Mouse (Mus musculus): ENCODE results near the gene Efemp2. TPM values are rescaled to one million over a fixed set of nuclear protein-coding genes. Genes with fewer than 3 reads are reported as not detected.
A peak's percentile ranks its signal among the peaks of the same experiment; 100 is the strongest.

Efemp2 gene
- total and polyA plus RNA-seq, 3 experiments, result 10.4 to 17.7 TPM; not detected in 1

GRCm38 (mm10) chr19:5461411-5461810, 12.3 kb upstream of the Efemp2 start:
- Histone ChIP-seq H3K9ac (ENCODE audit: control insufficient read depth, low read depth, low read length, poor library complexity, severe bottlenecking) (peak overlapping the region; percentile 89; the same call in 1 of the 2 replicates), H3K27ac (ENCODE audit: control insufficient read depth, low read depth, low read length) (no peak overlapping the region)

GRCm38 (mm10) chr19:5463212-5463611, 10.5 kb upstream of the Efemp2 start:
- Histone ChIP-seq H3K4me1 (ENCODE audit: control insufficient read depth in 1 of 2, insufficient read depth in 2 of 2, low read length in 2 of 2) (peaks cover 0 to 25% of the 10 kb centered on the region in 2 experiments), H3K36me3 (ENCODE audit: control insufficient read depth in 1 of 2, insufficient read depth in 2 of 2, low read length in 2 of 2) (peaks cover 0 to 3% of the 10 kb centered on the region in 2 experiments; a peak in 2 of 4 replicates), H3K27me3 (ENCODE audit: control insufficient read depth in 1 of 2, insufficient read depth in 2 of 2, low read length in 2 of 2) (no peaks in the 10 kb centered on the region), H3K79me2 (ENCODE audit: control insufficient read depth, insufficient read depth, low read length, poor library complexity) (peaks cover 4% of the 10 kb centered on the region), H3K9ac (ENCODE audit: control insufficient read depth, low read depth, low read length, poor library complexity, severe bottlenecking) (no peak overlapping the region), H3K4me3 (ENCODE audit: control insufficient read depth in 1 of 2, insufficient read depth in 1 of 2, low read depth in 2 of 2, low read length in 2 of 2) (no peak overlapping the region), H3K9me3 (replicated peaks; ENCODE audit: insufficient read depth, low read length) (no peaks in the 10 kb centered on the region), H3K27ac (ENCODE audit: control insufficient read depth, low read depth, low read length) (no peak overlapping the region)
- TF ChIP-seq GABPA (IDR thresholded peaks at IDR 0.05; ENCODE audit: low read depth, low read length) (no peak), ZNF384 (IDR thresholded peaks at IDR 0.05; ENCODE audit: low read depth, low read length) (no peak), POLR2AphosphoS5 (IDR thresholded peaks at IDR 0.05; ENCODE audit: borderline replicate concordance, low read depth, low read length) (no peak), RCOR1 (IDR thresholded peaks at IDR 0.05; ENCODE audit: low read depth, low read length) (no peak), JUND (IDR thresholded peaks at IDR 0.05; ENCODE audit: low read depth, low read length) (no peak), UBTF (IDR thresholded peaks at IDR 0.05; ENCODE audit: borderline replicate concordance, insufficient read depth, low read depth, low read length) (no peak), MAFK (IDR thresholded peaks at IDR 0.05; ENCODE audit: borderline replicate concordance, low read depth, low read length) (no peak), RAD21 (IDR thresholded peaks at IDR 0.05; ENCODE audit: low read depth, low read length) (no peak), POLR2AphosphoS2 (IDR thresholded peaks at IDR 0.05; ENCODE audit: low read length) (no peak), TCF12 (IDR thresholded peaks at IDR 0.05; ENCODE audit: low read depth, low read length) (no peak), MYB (IDR thresholded peaks at IDR 0.05; ENCODE audit: low read depth, low read length) (no peak), HCFC1 (IDR thresholded peaks at IDR 0.05; ENCODE audit: low read depth, low read length) (no peak), TAL1 (IDR thresholded peaks at IDR 0.05; ENCODE audit: low read length) (no peak), NRF1 (IDR thresholded peaks at IDR 0.05; ENCODE audit: insufficient read depth, low read depth, low read length, poor library complexity, severe bottlenecking) (no peak)
- no peak for DNase-seq (ENCODE audit: low read depth, low spot score)

More at GRCm38 (mm10) chr19:5461411-5461810, 12.3 kb upstream of the Efemp2 start:
- TF ChIP-seq ETS1 (IDR thresholded peaks at IDR 0.05; ENCODE audit: low read depth, low read length) (no peak), MYB (IDR thresholded peaks at IDR 0.05; ENCODE audit: low read depth, low read length) (no peak), SMC3 (IDR thresholded peaks at IDR 0.05; ENCODE audit: low read depth, low read length) (no peak), UBTF (IDR thresholded peaks at IDR 0.05; ENCODE audit: borderline replicate concordance, insufficient read depth, low read depth, low read length) (no peak), TCF12 (IDR thresholded peaks at IDR 0.05; ENCODE audit: low read depth, low read length) (no peak), TBP (IDR thresholded peaks at IDR 0.05; ENCODE audit: low read depth, low read length) (no peak), ZC3H11A (IDR thresholded peaks at IDR 0.05; ENCODE audit: low read depth, low read length) (no peak), NELFE (IDR thresholded peaks at IDR 0.05; ENCODE audit: low read depth, low read length) (no peak)
- Histone ChIP-seq H3K27me3 (ENCODE audit: control insufficient read depth in 1 of 2, insufficient read depth in 2 of 2, low read length in 2 of 2) (no peaks in the 10 kb centered on the region), H3K9me3 (replicated peaks; ENCODE audit: insufficient read depth, low read length) (no peaks in the 10 kb centered on the region), H3K4me1 (ENCODE audit: control insufficient read depth in 1 of 2, insufficient read depth in 2 of 2, low read length in 2 of 2) (peaks cover 0 to 22% of the 10 kb centered on the region in 2 experiments), H3K4me3 (ENCODE audit: control insufficient read depth in 1 of 2, insufficient read depth in 1 of 2, low read depth in 2 of 2, low read length in 2 of 2) (peak overlapping the region; percentile 95 to 99; a peak in 2 of 4 replicates), H3K36me3 (ENCODE audit: control insufficient read depth in 1 of 2, insufficient read depth in 2 of 2, low read length in 2 of 2) (peaks cover 0 to 3% of the 10 kb centered on the region in 2 experiments; a peak in 2 of 4 replicates), H3K79me2 (ENCODE audit: control insufficient read depth, insufficient read depth, low read length, poor library complexity) (peaks cover 11% of the 10 kb centered on the region)
- DNase-seq (ENCODE audit: low read depth, low spot score), result no peak
